Mouse (Mus musculus): ENCODE measurements around the gene Zic5. TPM values are rescaled to one million over a fixed set of nuclear protein-coding genes. Genes with fewer than 3 reads are reported as not detected.

Zic5 gene
- polyA plus RNA-seq, 1 experiment from 2014 or later, result not detected

DNA sequence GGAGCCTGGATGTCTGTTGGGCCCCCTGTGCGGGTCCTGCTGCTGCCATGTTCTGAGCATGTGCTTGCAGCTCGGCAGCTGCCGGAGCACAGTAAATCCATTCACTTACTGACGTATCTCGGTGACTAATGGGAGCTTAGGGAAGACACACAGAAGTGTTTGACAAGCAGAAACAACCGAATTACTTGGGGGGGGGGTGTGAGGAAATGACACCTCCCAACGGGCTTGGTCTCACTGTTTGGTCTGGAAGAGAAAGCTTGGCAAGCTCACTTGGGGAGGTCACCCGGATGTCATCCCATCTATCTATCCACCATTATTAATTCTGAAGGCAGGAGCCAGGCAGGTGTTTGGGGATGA lies 38.3 kb downstream of the Zic5 start:
- Histone ChIP-seq H3K9ac (ENCODE audit: low read depth, low read length) (no peak overlapping the region), H3K9me3 (ENCODE audit: control insufficient read depth) (no peaks in the 10 kb centered on the region), H3K4me3 (ENCODE audit: low read depth, low read length) (no peak overlapping the region), H3K27ac (ENCODE audit: low read depth, low read length) (no peak overlapping the region), H3K27me3 (replicated peaks; ENCODE audit: control insufficient read depth, insufficient read depth, low read length) (0 out of 2 replicates have a peak, but pooled peaks cover under 1% of the 10 kb centered on the region), H3K4me2 (replicated peaks; ENCODE audit: low read depth) (no peak overlapping the region), H3K4me1 (replicated peaks; ENCODE audit: control insufficient read depth, insufficient read depth, low read length) (no peaks in the 10 kb centered on the region), H3K36me3 (ENCODE audit: control insufficient read depth, insufficient read depth) (no peaks in the 10 kb centered on the region)
- no peak for TF ChIP-seq CTCF (IDR thresholded peaks at IDR 0.05; ENCODE audit: low read depth)
- no peak for ATAC-seq
- WGBS, result 50% methylated on average over 8 of the region's 8 CpGs

GRCm38 (mm10) chr14:122426529-122427203 lies 38.8 kb downstream of the Zic5 start:
- Histone ChIP-seq H3K4me1 (replicated peaks; ENCODE audit: control insufficient read depth, insufficient read depth, low read length) (no peaks in the 10 kb centered on the region), H3K27ac (ENCODE audit: low read depth, low read length) (no peak overlapping the region), H3K36me3 (ENCODE audit: control insufficient read depth, insufficient read depth) (no peaks in the 10 kb centered on the region), H3K9ac (ENCODE audit: low read depth, low read length) (no peak overlapping the region), H3K4me3 (ENCODE audit: low read depth, low read length) (no peak overlapping the region), H3K27me3 (replicated peaks; ENCODE audit: control insufficient read depth, insufficient read depth, low read length) (no peaks in the 10 kb centered on the region), H3K9me3 (ENCODE audit: control insufficient read depth) (no peaks in the 10 kb centered on the region), H3K4me2 (replicated peaks; ENCODE audit: low read depth) (no peak overlapping the region)
- TF ChIP-seq CTCF (IDR thresholded peaks at IDR 0.05; ENCODE audit: low read depth), result no peak
- ATAC-seq, result no peak
- WGBS, result 48% methylated on average over 10 of the region's 10 CpGs

DNA sequence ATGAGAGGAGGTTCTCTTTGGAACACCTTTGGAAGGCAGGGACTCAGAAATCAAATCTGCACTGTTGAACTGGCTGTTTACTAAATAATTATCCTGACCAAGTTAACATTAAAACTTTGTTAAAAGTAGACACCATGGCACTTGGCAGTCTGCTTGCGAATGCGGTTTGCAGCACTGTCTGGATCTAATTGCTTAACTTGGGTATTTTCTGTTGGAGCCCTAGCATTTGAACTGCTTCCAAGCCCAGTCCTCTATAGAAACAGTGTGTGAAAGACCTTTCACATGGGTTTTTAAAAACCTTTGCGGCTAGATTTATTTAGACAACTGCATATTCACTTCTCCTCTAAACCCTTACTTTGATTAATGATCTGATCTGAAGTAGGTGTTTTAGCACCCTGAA lies 41.0 kb downstream of the Zic5 start:
- no peak for ATAC-seq
- H3K4me3 ChIP-seq (ENCODE audit: low read depth, low read length), result no peak overlapping the region
- TF ChIP-seq CTCF (IDR thresholded peaks at IDR 0.05; ENCODE audit: low read depth), result no peak
- H3K4me1 ChIP-seq (replicated peaks; ENCODE audit: control insufficient read depth, insufficient read depth, low read length), result no peaks in the 10 kb centered on the region
- H3K9me3 ChIP-seq (ENCODE audit: control insufficient read depth), result no peaks in the 10 kb centered on the region
- H3K4me2 ChIP-seq (replicated peaks; ENCODE audit: low read depth), result no peak overlapping the region
- no peak overlapping the region for H3K27ac ChIP-seq (ENCODE audit: low read depth, low read length)
- H3K36me3 ChIP-seq (ENCODE audit: control insufficient read depth, insufficient read depth), result no peaks in the 10 kb centered on the region
- WGBS, result 94% methylated on average over 3 of the region's 3 CpGs
- no peaks in the 10 kb centered on the region for H3K27me3 ChIP-seq (replicated peaks; ENCODE audit: control insufficient read depth, insufficient read depth, low read length)
- H3K9ac ChIP-seq (ENCODE audit: low read depth, low read length), result no peak overlapping the region

DNA sequence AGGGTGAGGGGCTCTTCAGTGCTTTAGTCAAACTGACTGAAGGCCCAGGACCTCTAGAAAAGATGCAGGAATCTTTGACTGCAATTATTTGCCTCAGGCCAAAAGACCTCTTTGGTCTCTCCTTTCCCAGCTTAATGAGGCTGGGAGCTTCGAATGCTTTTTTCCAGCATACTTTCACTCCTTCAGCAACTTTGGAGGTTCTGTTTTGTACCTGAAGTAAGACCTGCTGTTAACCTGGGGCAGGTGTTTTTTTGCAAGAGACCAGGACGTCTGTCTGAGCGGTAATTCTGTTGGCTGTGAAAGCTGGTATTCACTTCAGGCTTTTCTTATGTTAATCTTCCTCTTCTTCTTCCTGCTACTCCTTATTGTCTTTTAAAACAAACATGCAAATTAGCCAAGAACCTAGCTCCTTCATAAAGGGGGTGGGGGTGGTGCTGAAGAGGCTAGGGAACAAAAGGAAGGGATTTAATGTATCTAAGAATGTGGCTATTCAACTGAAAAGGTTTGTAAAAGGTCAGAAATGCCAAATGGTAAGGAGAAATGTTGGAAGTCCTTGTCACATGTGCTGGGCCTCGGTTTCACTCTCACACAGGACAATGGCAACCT lies 49.2 kb downstream of the Zic5 start:
- no peak overlapping the region for H3K4me2 ChIP-seq (replicated peaks; ENCODE audit: low read depth)
- no peak overlapping the region for H3K27ac ChIP-seq (ENCODE audit: low read depth, low read length)
- 35% methylated on average over 4 of the region's 4 CpGs for WGBS
- H3K27me3 ChIP-seq (replicated peaks; ENCODE audit: control insufficient read depth, insufficient read depth, low read length), result no peaks in the 10 kb centered on the region
- no peak for ATAC-seq
- H3K4me1 ChIP-seq (replicated peaks; ENCODE audit: control insufficient read depth, insufficient read depth, low read length), result no peaks in the 10 kb centered on the region
- no peaks in the 10 kb centered on the region for H3K36me3 ChIP-seq (ENCODE audit: control insufficient read depth, insufficient read depth)
- H3K4me3 ChIP-seq (ENCODE audit: low read depth, low read length), result no peak overlapping the region
- no peaks in the 10 kb centered on the region for H3K9me3 ChIP-seq (ENCODE audit: control insufficient read depth)
- no peak overlapping the region for H3K9ac ChIP-seq (ENCODE audit: low read depth, low read length)
- TF ChIP-seq CTCF (IDR thresholded peaks at IDR 0.05; ENCODE audit: low read depth), result no peak

DNA sequence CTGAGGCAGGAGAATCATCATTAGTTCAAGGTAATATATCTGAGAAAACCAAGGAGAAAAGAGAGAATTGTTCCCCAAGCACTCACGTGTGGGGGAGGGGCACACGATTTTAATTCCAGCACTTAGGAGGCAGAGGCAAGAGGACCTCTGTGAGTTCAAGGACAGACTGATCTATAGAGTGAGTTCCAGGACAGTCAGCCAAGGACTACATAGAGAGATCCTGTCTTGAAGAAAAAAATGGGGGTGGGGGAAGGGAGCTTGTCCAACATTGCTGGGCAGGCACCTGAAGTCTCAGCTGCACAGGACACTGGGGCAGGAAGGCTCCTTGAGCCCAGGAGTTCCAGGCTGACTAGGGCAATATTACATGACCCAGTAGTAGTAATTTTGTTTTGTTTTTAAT lies 50.7 kb downstream of the Zic5 start:
- Histone ChIP-seq H3K27me3 (replicated peaks; ENCODE audit: control insufficient read depth, insufficient read depth, low read length) (no peaks in the 10 kb centered on the region), H3K9ac (ENCODE audit: low read depth, low read length) (no peak overlapping the region), H3K36me3 (ENCODE audit: control insufficient read depth, insufficient read depth) (no peaks in the 10 kb centered on the region), H3K9me3 (ENCODE audit: control insufficient read depth) (no peaks in the 10 kb centered on the region), H3K4me1 (replicated peaks; ENCODE audit: control insufficient read depth, insufficient read depth, low read length) (no peaks in the 10 kb centered on the region), H3K4me3 (ENCODE audit: low read depth, low read length) (no peak overlapping the region), H3K4me2 (replicated peaks; ENCODE audit: low read depth) (no peak overlapping the region), H3K27ac (ENCODE audit: low read depth, low read length) (no peak overlapping the region)
- TF ChIP-seq CTCF (IDR thresholded peaks at IDR 0.05; ENCODE audit: low read depth), result no peak
- WGBS, result 85% methylated on average over 2 of the region's 2 CpGs
- ATAC-seq, result no peak

DNA sequence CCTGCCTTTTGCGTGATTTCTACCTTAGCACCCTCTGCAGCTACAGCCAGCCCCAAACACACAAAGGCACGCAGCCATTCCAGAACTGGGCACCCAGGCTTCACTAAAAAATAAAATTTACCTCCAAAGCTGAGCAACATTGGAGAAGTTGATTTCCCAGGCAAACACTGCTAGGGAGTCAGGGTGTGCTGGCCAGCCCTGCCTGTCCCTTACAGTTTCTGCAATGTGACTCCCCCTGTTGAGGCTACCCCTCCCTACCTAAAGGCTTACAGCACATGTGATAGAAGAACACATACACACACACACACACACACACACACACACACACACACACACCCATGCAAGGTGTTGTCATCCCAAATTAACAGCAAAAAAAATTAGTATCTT lies 51.9 kb downstream of the Zic5 start:
- Histone ChIP-seq H3K36me3 (ENCODE audit: control insufficient read depth, insufficient read depth) (no peaks in the 10 kb centered on the region), H3K4me3 (ENCODE audit: low read depth, low read length) (no peak overlapping the region), H3K27me3 (replicated peaks; ENCODE audit: control insufficient read depth, insufficient read depth, low read length) (peaks cover 2% of the 10 kb centered on the region; the same call in 1 of the 2 replicates), H3K4me1 (replicated peaks; ENCODE audit: control insufficient read depth, insufficient read depth, low read length) (no peaks in the 10 kb centered on the region), H3K4me2 (replicated peaks; ENCODE audit: low read depth) (no peak overlapping the region), H3K9me3 (ENCODE audit: control insufficient read depth) (no peaks in the 10 kb centered on the region), H3K27ac (ENCODE audit: low read depth, low read length) (no peak overlapping the region), H3K9ac (ENCODE audit: low read depth, low read length) (no peak overlapping the region)
- WGBS, result 93% methylated on average over 2 of the region's 2 CpGs
- TF ChIP-seq CTCF (IDR thresholded peaks at IDR 0.05; ENCODE audit: low read depth), result no peak
- no peak for ATAC-seq

Data from intestine, postnatal 0 days (tissue).